Mouse (Mus musculus) CH12.LX (cell line): Measurements from ENCODE around the gene Thbs4. TPM values are rescaled to one million over a fixed set of nuclear protein-coding genes. Genes with fewer than 3 reads are reported as not detected.
A peak's percentile ranks its signal among the peaks of the same experiment; 100 is the strongest.

Experiments
- DNase-seq: peaks from one replicate; pipeline ENCODE4 v3.0.0-alpha.2; 2013; ENCODE audit errors: extremely low read depth
- H3K27ac ChIP-seq: 2 replicates; pipeline ENCODE4 v1.5.1; 2012; ENCODE audit warnings: low read depth, mild to moderate bottlenecking, control low read depth, moderate library complexity; ENCODE audit not compliant: insufficient read depth
- H3K27me3 ChIP-seq: replicated peaks from 2 replicates; pipeline ENCODE3; 2012; ENCODE audit warnings: inconsistent platforms
- H3K36me3 ChIP-seq, 2 experiments: replicated peaks in 1 of 2; 2 replicates each; pipeline versions ENCODE3 to v1.6.1; 2012; ENCODE audit warnings: inconsistent platforms in 1 of 2, low read length in 1 of 2, mild to moderate bottlenecking in 1 of 2, mixed read lengths in 1 of 2, moderate library complexity in 1 of 2; ENCODE audit not compliant: control insufficient read depth in 1 of 2, insufficient read depth in 1 of 2
- H3K4me1 ChIP-seq, 2 experiments: 2 replicates each; pipeline ENCODE4 v1.6.1; 2012; ENCODE audit warnings: inconsistent platforms in 1 of 2, moderate library complexity in 1 of 2; ENCODE audit not compliant: insufficient read depth in 2 of 2, control insufficient read depth in 1 of 2
- H3K4me2 ChIP-seq: 2 replicates; pipeline ENCODE4 v1.6.1; 2012; ENCODE audit warnings: low read depth, mild to moderate bottlenecking, control low read depth; ENCODE audit not compliant: poor library complexity, insufficient read depth, severe bottlenecking
- H3K4me3 ChIP-seq, 3 experiments: fragments of 150-350 bp in 1 of 3; sonication (generic) in 1 of 3; replicated peaks in 1 of 3; 2 replicates each; pipeline versions ENCODE3 to v1.5.1; 2011 to 2012; ENCODE audit warnings: low read depth in 2 of 3, low read length in 2 of 3, mild to moderate bottlenecking in 2 of 3, moderate library complexity in 2 of 3, control low read depth in 1 of 3, improper control_type of control experiment in 1 of 3, inconsistent platforms in 1 of 3, mixed read lengths in 1 of 3; ENCODE audit not compliant: poor library complexity in 1 of 3
- H3K79me2 ChIP-seq: replicated peaks from 2 replicates; pipeline ENCODE4 v1.6.1; 2012; ENCODE audit warnings: mild to moderate bottlenecking, moderate library complexity; ENCODE audit not compliant: control insufficient read depth, poor library complexity, insufficient read depth, severe bottlenecking; ENCODE audit errors: extremely low read depth
- H3K9ac ChIP-seq: 2 replicates; pipeline ENCODE4 v1.6.1; 2012; ENCODE audit warnings: low read depth, mild to moderate bottlenecking, control low read depth, moderate library complexity; ENCODE audit not compliant: insufficient read depth
- H3K9me3 ChIP-seq: replicated peaks from 2 replicates; pipeline ENCODE3; 2012; ENCODE audit warnings: low read length, inconsistent platforms, mixed read lengths
- BHLHE40 ChIP-seq: IDR thresholded peaks from 2 replicates; pipeline ENCODE4 v1.6.1; 2011; ENCODE audit warnings: mild to moderate bottlenecking, low read depth, low read length, improper control_type of control experiment
- CHD1 ChIP-seq: IDR thresholded peaks from 2 replicates; pipeline ENCODE4 v1.6.1; 2012; ENCODE audit warnings: low read depth, low read length, improper control_type of control experiment, inconsistent platforms
- CTCF ChIP-seq, 2 experiments: IDR thresholded peaks in 1 of 2; conservative IDR thresholded peaks in 1 of 2; 2 replicates each; pipeline ENCODE4 v1.5.1; 2011 to 2012; ENCODE audit warnings: low read depth in 2 of 2, low read length in 2 of 2, improper control_type of control experiment in 1 of 2, inconsistent platforms in 1 of 2, mild to moderate bottlenecking in 1 of 2, moderate library complexity in 1 of 2
- E2F4 ChIP-seq: IDR thresholded peaks from 2 replicates; pipeline ENCODE4 v1.6.1; 2011; ENCODE audit warnings: low read depth, low read length, improper control_type of control experiment; ENCODE audit not compliant: insufficient replicate concordance
- EP300 ChIP-seq: IDR thresholded peaks from 2 replicates; pipeline ENCODE4 v1.6.1; 2011; ENCODE audit warnings: low read length, improper control_type of control experiment
- GABPA ChIP-seq: IDR thresholded peaks from 2 replicates; pipeline ENCODE4 v1.6.1; 2012; ENCODE audit warnings: low read depth, low read length, improper control_type of control experiment, inconsistent platforms; ENCODE audit not compliant: insufficient replicate concordance
- IRF4 ChIP-seq: IDR thresholded peaks from 2 replicates; pipeline ENCODE4 v1.6.1; 2014; ENCODE audit warnings: low read depth, mild to moderate bottlenecking, inconsistent platforms, low read length, improper control_type of control experiment
- MAFK ChIP-seq: IDR thresholded peaks from 2 replicates; pipeline ENCODE4 v1.6.1; 2011; ENCODE audit warnings: low read length, improper control_type of control experiment; ENCODE audit not compliant: insufficient replicate concordance
- MAX ChIP-seq: IDR thresholded peaks from 2 replicates; pipeline ENCODE4 v1.6.1; 2011; ENCODE audit warnings: low read length, improper control_type of control experiment
- MEF2A ChIP-seq: IDR thresholded peaks from 2 replicates; pipeline ENCODE4 v1.6.1; 2014; ENCODE audit warnings: low read depth, mild to moderate bottlenecking, inconsistent platforms, low read length, improper control_type of control experiment, borderline replicate concordance
- NELFE ChIP-seq: IDR thresholded peaks from 2 replicates; pipeline ENCODE4 v1.6.1; 2011; ENCODE audit warnings: low read depth, low read length, improper control_type of control experiment
- POLR2AphosphoS2 ChIP-seq: IDR thresholded peaks from 2 replicates; pipeline ENCODE4 v1.6.1; 2011; ENCODE audit warnings: low read depth, low read length, improper control_type of control experiment
- RAD21 ChIP-seq: IDR thresholded peaks from 2 replicates; pipeline ENCODE4 v1.6.1; 2011; ENCODE audit warnings: low read depth, mild to moderate bottlenecking, low read length, improper control_type of control experiment, moderate library complexity
- RCOR1 ChIP-seq: conservative IDR thresholded peaks from 2 replicates; pipeline ENCODE4 v1.6.1; 2012; ENCODE audit warnings: low read depth, mild to moderate bottlenecking, inconsistent platforms, low read length, improper control_type of control experiment
- TCF12 ChIP-seq: IDR thresholded peaks from 2 replicates; pipeline ENCODE4 v1.6.1; 2014; ENCODE audit warnings: low read depth, mild to moderate bottlenecking, inconsistent platforms, low read length, improper control_type of control experiment
- ZMIZ1 ChIP-seq: IDR thresholded peaks from 2 replicates; pipeline ENCODE4 v1.6.1; 2012; ENCODE audit warnings: low read depth, mild to moderate bottlenecking, inconsistent platforms, low read length, improper control_type of control experiment
- ZNF384 ChIP-seq: IDR thresholded peaks from 2 replicates; pipeline ENCODE4 v1.6.1; 2012; ENCODE audit warnings: low read depth, low read length, improper control_type of control experiment, inconsistent platforms
- dilution Hi-C: fragments of 300-500 bp; cut with MboI; formaldehyde crosslinking; loops from 2 replicates; pipeline ENCODE4 v1.14.3; 2020; ENCODE audit warnings: low sequenced_read_pairs; ENCODE audit not compliant: extremely low pct_unique_long_range_greater_than_20kb, extremely low pct_ligation_motif_present
- in situ Hi-C: fragments of 300-500 bp; cut with MboI; formaldehyde crosslinking; loops from 3 replicates; pipeline ENCODE4 v1.14.3; 2019; ENCODE audit warnings: low sequenced_read_pairs, low pct_ligation_motif_present, low pct_unique_long_range_greater_than_20kb, mixed read lengths
- polyA plus RNA-seq: library from polyadenylated mRNA; unstranded; fragments of >175 nt; gene quantifications from 2 replicates; pipeline ENCODE4 v1.2.1, GENCODE M21; 2012; ENCODE audit warnings: low read depth; ENCODE audit not compliant: insufficient read length
- total RNA-seq, 2 experiments: library from RNA; depleted of rRNA; stranded (reverse); fragments of 300-350 nt in 1 of 2; fragments of >200 nt in 1 of 2; gene quantifications; 2 replicates each; pipeline ENCODE4 v1.2.3; 2012 to 2014

Thbs4 gene
- total and polyA plus RNA-seq, 3 experiments = not detected

- no peak overlapping the region for H3K4me3 ChIP-seq
- H3K4me2 ChIP-seq = no peak overlapping the region
- H3K9me3 ChIP-seq = no peaks in the 10 kb centered on the region
- in situ Hi-C loops (no loop called here), dilution Hi-C loops (no loop called here)
- no peaks in the 10 kb centered on the region for H3K79me2 ChIP-seq
- no peak overlapping the region for H3K9ac ChIP-seq
- H3K4me1 ChIP-seq = no peaks in the 10 kb centered on the region; a peak in 1 of 4 replicates
- TF ChIP-seq MAX (no peak), EP300 (no peak), ZNF384 (peak; percentile 13; the same call in 1 of the 2 replicates), MEF2A (no peak), CHD1 (no peak)
- H3K27ac ChIP-seq = no peak overlapping the region
- no peaks in the 10 kb centered on the region for H3K36me3 ChIP-seq
- no peak for DNase-seq
- H3K27me3 ChIP-seq = peaks cover 3% of the 10 kb centered on the region
Measured at GRCm38 (mm10) chr13:92799306-92799925, 4.8 kb upstream of the Thbs4 start.

GRCm38 (mm10) chr13:92798830-92799229, 4.2 kb upstream of the Thbs4 start:
- H3K4me1 ChIP-seq = no peaks in the 10 kb centered on the region; a peak in 1 of 4 replicates
- in situ Hi-C loops = no loop called here
- no peak overlapping the region for H3K9ac ChIP-seq
- H3K36me3 ChIP-seq = no peaks in the 10 kb centered on the region
- no peak for DNase-seq
- no peak overlapping the region for H3K4me3 ChIP-seq
- no peak overlapping the region for H3K27ac ChIP-seq
- no peaks in the 10 kb centered on the region for H3K9me3 ChIP-seq
- H3K79me2 ChIP-seq = no peaks in the 10 kb centered on the region
- peaks cover 3% of the 10 kb centered on the region for H3K27me3 ChIP-seq
- dilution Hi-C loops = no loop called here
- TF ChIP-seq EP300 = no peak
- TF ChIP-seq POLR2AphosphoS2 = no peak
- no peak for TF ChIP-seq RAD21
- TF ChIP-seq CHD1 = no peak
- no peak for TF ChIP-seq ZMIZ1
- TF ChIP-seq MAFK = no peak
- TF ChIP-seq RCOR1 = no peak
- no peak for TF ChIP-seq GABPA
- no peak for TF ChIP-seq E2F4
- no peak for TF ChIP-seq CTCF (conservative IDR thresholded peaks at IDR 0.05 in 1 of 2, IDR thresholded peaks at IDR 0.05 in 1 of 2; ENCODE audit: low read depth in 2 of 2, low read length in 2 of 2)
- TF ChIP-seq NELFE = no peak
- no peak for TF ChIP-seq BHLHE40
- TF ChIP-seq IRF4 = no peak
- no peak for TF ChIP-seq TCF12
- H3K4me2 ChIP-seq = no peak overlapping the region
